Mouse (Mus musculus): ENCODE results near the gene Adh7.

- TF ChIP-seq CTCF (conservative IDR thresholded peaks at IDR 0.05; ENCODE audit: insufficient read depth, insufficient read length, low read depth, low read length) (no peak), POLR2A (IDR thresholded peaks at IDR 0.05; ENCODE audit: low read depth, low read length) (no peak)
Observed at GRCm38 (mm10) chr3:138254205-138254604, 36.6 kb downstream of the Adh7 start.

All from kidney, adult 2 months (tissue).